Mouse (Mus musculus) liver, embryonic 14.5 days (tissue): ENCODE data around the gene Smim1. TPM values are rescaled to one million over a fixed set of nuclear protein-coding genes. Genes with fewer than 3 reads are reported as not detected.

ENCODE experiments used
- ATAC-seq: fragments of 200-750 bp; cut with Nextera tagmentation; 2 replicates; pipeline ENCODE4 v1.8.0; 2017; ENCODE audit warnings: moderate number of reproducible peaks, mild to moderate bottlenecking, moderate library complexity; ENCODE audit not compliant: insufficient read depth
- DNase-seq, 3 experiments: peaks; one replicate each; pipeline ENCODE4 v3.0.0-alpha.2; 2012 to 2013; ENCODE audit warnings: low read depth in 3 of 3, low spot score in 3 of 3
- H3K27ac ChIP-seq: fragments of 300-500 bp; sonication (generic); 2 replicates; pipeline ENCODE4 v1.5.1; 2014; ENCODE audit warnings: moderate library complexity, mild to moderate bottlenecking, control low read depth, inconsistent platforms
- H3K27me3 ChIP-seq: fragments of 300-500 bp; sonication (generic); 2 replicates; pipeline ENCODE4 v1.6.1; 2014; ENCODE audit warnings: mild to moderate bottlenecking, low read length, moderate library complexity; ENCODE audit not compliant: control insufficient read depth, insufficient read depth
- H3K36me3 ChIP-seq: fragments of 300-500 bp; sonication (generic); replicated peaks from 2 replicates; pipeline ENCODE4 v1.6.1; 2014; ENCODE audit warnings: low read depth; ENCODE audit not compliant: control insufficient read depth, insufficient read depth
- H3K4me1 ChIP-seq, 2 experiments: fragments of 200-500 bp in 1 of 2; fragments of 300-500 bp in 1 of 2; sonication (generic) in 1 of 2; replicated peaks; 2 replicates each; pipeline ENCODE4 v1.6.1; 2012 to 2014; ENCODE audit warnings: antibody characterized with exemption in 1 of 2, inconsistent platforms in 1 of 2, low read length in 1 of 2; ENCODE audit not compliant: control insufficient read depth in 2 of 2, insufficient read depth in 2 of 2
- H3K4me2 ChIP-seq: fragments of 300-500 bp; sonication (generic); 2 replicates; pipeline ENCODE4 v1.6.1; 2014; ENCODE audit warnings: low read depth, mild to moderate bottlenecking, control low read depth, moderate library complexity
- H3K4me3 ChIP-seq, 2 experiments: fragments of 200-500 bp in 1 of 2; fragments of 300-500 bp in 1 of 2; sonication (generic) in 1 of 2; 2 replicates each; pipeline ENCODE4 v1.5.1; 2012 to 2014; ENCODE audit warnings: low read depth in 2 of 2, low read length in 2 of 2, mild to moderate bottlenecking in 2 of 2, control low read depth in 1 of 2, inconsistent platforms in 1 of 2, moderate library complexity in 1 of 2; ENCODE audit not compliant: insufficient read depth in 1 of 2
- H3K9ac ChIP-seq: fragments of 300-500 bp; sonication (generic); replicated peaks from 2 replicates; pipeline ENCODE4 v1.6.1; 2014; ENCODE audit warnings: mild to moderate bottlenecking, control low read depth, moderate library complexity
- H3K9me3 ChIP-seq: fragments of 300-500 bp; sonication (generic); 2 replicates; pipeline ENCODE4 v1.6.1; 2016; ENCODE audit warnings: low read length, mixed read lengths; ENCODE audit not compliant: control insufficient read depth
- CTCF ChIP-seq: IDR thresholded peaks from 2 replicates; pipeline ENCODE4 v1.5.1; 2016; ENCODE audit warnings: antibody characterized with exemption, low read depth, control low read depth
- EP300 ChIP-seq: IDR thresholded peaks from 2 replicates; pipeline ENCODE4 v1.6.1; 2016; ENCODE audit warnings: antibody characterized with exemption, low read depth
- WGBS: fragments of 180-500 bp; shearing (Covaris S2); extraction: QIAGEN DNeasy Blood & Tissue Kit; methylation state at CpG from one replicate; pipeline ENCODE4 v1.1.7; 2014; ENCODE audit not compliant: insufficient replicate concordance; 5-methylcytosine and 5-hydroxymethylcytosine counted together
- polyA plus RNA-seq, 2 experiments: library from polyadenylated mRNA; depleted of rRNA in 1 of 2; stranded (reverse) in 1 of 2; unstranded in 1 of 2; fragments of >200 nt; fragmentation: Nextera tagmentation in 1 of 2; extraction: Ambion mirVana in 1 of 2; gene quantifications; 2 replicates each; pipeline versions ENCODE4 v1.2.1 to v1.2.3; 2012 to 2014

The Smim1 gene
- polyA plus RNA-seq, 2 experiments: 224 to 446 TPM

GRCm38 (mm10) chr4:154028646-154029045 lies 2.6 kb upstream of the Smim1 start:
- no peaks in the 10 kb centered on the region for H3K27me3 ChIP-seq
- DNase-seq: no peak
- no peaks in the 10 kb centered on the region for H3K9me3 ChIP-seq
- peaks cover 8 to 28% of the 10 kb centered on the region in 2 experiments for H3K4me1 ChIP-seq
- TF ChIP-seq EP300 (no peak), CTCF (peak; percentile 79)
- H3K36me3 ChIP-seq: peaks cover 4% of the 10 kb centered on the region; the same call in 1 of the 2 replicates
- no peak overlapping the region for H3K4me3 ChIP-seq
- H3K9ac ChIP-seq: no peak overlapping the region
- H3K27ac ChIP-seq: no peak overlapping the region
- ATAC-seq: no peak
- H3K4me2 ChIP-seq: no peak overlapping the region

GRCm38 (mm10) chr4:154028066-154028465 lies 2.0 kb upstream of the Smim1 start:
- H3K4me3 ChIP-seq: peak overlapping the region in 1 of 2 experiments; percentile 96; a peak in 2 of 4 replicates
- peak overlapping the region; percentile 82 for H3K4me2 ChIP-seq
- no peaks in the 10 kb centered on the region for H3K27me3 ChIP-seq
- DNase-seq (no peak), ATAC-seq (no peak)
- no peak for TF ChIP-seq EP300
- no peak for TF ChIP-seq CTCF
- peaks cover 8% of the 10 kb centered on the region for H3K36me3 ChIP-seq
- no peaks in the 10 kb centered on the region for H3K9me3 ChIP-seq
- peaks cover 10 to 31% of the 10 kb centered on the region in 2 experiments for H3K4me1 ChIP-seq
- WGBS: 76% methylated on average over 7 of the region's 7 CpGs
- no peak overlapping the region for H3K27ac ChIP-seq
- no peak overlapping the region; the same call in none of the 2 replicates for H3K9ac ChIP-seq

DNA sequence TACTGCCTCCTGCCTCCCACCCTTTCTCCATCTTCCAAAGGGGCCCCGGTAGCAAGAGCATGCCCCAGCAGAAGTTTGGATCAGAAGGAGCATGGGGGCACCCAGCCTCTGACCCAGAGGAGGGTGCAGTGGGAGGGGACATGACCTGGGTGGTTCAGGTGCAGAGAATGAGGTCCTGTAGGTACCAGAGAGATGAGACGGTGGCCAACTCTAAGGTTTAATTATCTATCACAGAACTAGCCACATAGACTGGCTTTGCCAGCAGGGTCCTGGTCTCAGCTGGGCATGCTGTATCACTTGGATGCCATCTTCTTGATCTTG lies 371 bp upstream of the Smim1 start:
- no peak for ATAC-seq
- H3K27me3 ChIP-seq: no peaks in the 10 kb centered on the region
- H3K27ac ChIP-seq: peak overlapping the region; percentile 82

GRCm38 (mm10) chr4:154024729-154025521 lies 1.1 kb downstream of the Smim1 start:
- peak overlapping the region; percentile 82 for H3K4me2 ChIP-seq
- H3K27ac ChIP-seq: peak overlapping the region; percentile 82
- no peaks in the 10 kb centered on the region for H3K27me3 ChIP-seq
- H3K9ac ChIP-seq: peak overlapping the region; percentile 99
- 4% methylated on average over 17 of the region's 17 CpGs for WGBS
- DNase-seq (peak; percentile 41 to 47 (median 44)), ATAC-seq (no peak)
- peak overlapping the region; percentile 92 to 96 for H3K4me3 ChIP-seq
- peaks cover 35% of the 10 kb centered on the region for H3K36me3 ChIP-seq
- no peak for TF ChIP-seq CTCF
- TF ChIP-seq EP300: no peak
- no peaks in the 10 kb centered on the region for H3K9me3 ChIP-seq
- H3K4me1 ChIP-seq: peaks cover 18 to 40% of the 10 kb centered on the region in 2 experiments

More for the DNA sequence above, 371 bp upstream of the Smim1 start:
- no peaks in the 10 kb centered on the region for H3K9me3 ChIP-seq
- DNase-seq: no peak
- peak overlapping the region; percentile 82 for H3K4me2 ChIP-seq
- peak overlapping the region; percentile 99 for H3K9ac ChIP-seq
- no peak for TF ChIP-seq EP300
- TF ChIP-seq CTCF: no peak
- 10% methylated on average over 2 of the region's 2 CpGs for WGBS
- peaks cover 24% of the 10 kb centered on the region for H3K36me3 ChIP-seq
- H3K4me3 ChIP-seq: peak overlapping the region; percentile 92 to 96
- peaks cover 18 to 40% of the 10 kb centered on the region in 2 experiments for H3K4me1 ChIP-seq

GRCm38 (mm10) chr4:154023754-154024601 lies 2.1 kb downstream of the Smim1 start:
- H3K9me3 ChIP-seq: no peaks in the 10 kb centered on the region
- peaks cover 18 to 40% of the 10 kb centered on the region in 2 experiments for H3K4me1 ChIP-seq
- peak; percentile 83 for ATAC-seq
- peaks cover 42% of the 10 kb centered on the region for H3K36me3 ChIP-seq
- peak overlapping the region; percentile 82 for H3K4me2 ChIP-seq
- DNase-seq: peak; percentile 88 to 90 (median 88)
- H3K9ac ChIP-seq: peak overlapping the region; percentile 99
- 2% methylated on average over 8 of the region's 8 CpGs for WGBS
- peak overlapping the region; percentile 92 to 96 for H3K4me3 ChIP-seq
- H3K27ac ChIP-seq: peak overlapping the region; percentile 82
- TF ChIP-seq CTCF (no peak), EP300 (peak; percentile 88)
- no peaks in the 10 kb centered on the region for H3K27me3 ChIP-seq
